ENCODE assay signal across 12 mouse cellular contexts in genomic region chr9:43777362-43778360, GRCm38 (mm10). TPM values are rescaled to one million over a fixed set of nuclear protein-coding genes. Genes with fewer than 3 reads are reported as not detected.
DNase-seq lines count a peak whose midpoint lies in the region.
"Had no signal": no experiment of that assay in that cellular context is flagged by ENCODE, and none has a peak within 500 bp of the region (broad histone marks: within the 10 kb centered on the region; RNA-seq: fewer than 3 reads in every experiment).

No protein-coding gene starts in this region.

- no peaks in the 10 kb centered on the region for H3K9me3 ChIP-seq in heart, embryonic 10.5 days
- H3K9me3 ChIP-seq: forebrain, embryonic 13.5 days; midbrain, embryonic 13.5 days had no signal

- H3K27me3 ChIP-seq in heart, embryonic 10.5 days (ENCODE audit: insufficient read depth, poor library complexity, severe bottlenecking): no peaks in the 10 kb centered on the region
- H3K27me3 ChIP-seq: forebrain, embryonic 13.5 days; midbrain, embryonic 13.5 days had no signal

- DNase-seq in heart, embryonic 10.5 days (ENCODE audit: low spot score): no peak
- no peak for DNase-seq in heart, postnatal 4 days
- DNase-seq in urinary bladder, adult 18-20 months (ENCODE audit: low spot score in 2 of 2): peak; percentile 70 to 73
- no peak for DNase-seq in urinary bladder, postnatal 10 days (ENCODE audit: low spot score)
- peak; percentile 58 for DNase-seq in kidney, postnatal 14 days
- no peak for DNase-seq in right cerebral cortex, postnatal 4 days
- no peak for DNase-seq in yolk sac, embryonic 10.5 days (ENCODE audit: low spot score)
- no peak for DNase-seq in right cerebral cortex, postnatal 36 days (ENCODE audit: low spot score in 2 of 2)
- DNase-seq: adrenal gland, postnatal 10 days; heart, postnatal 14 days had no signal

- H3K4me3 ChIP-seq in heart, embryonic 10.5 days: no peak overlapping the region
- H3K4me3 ChIP-seq: forebrain, embryonic 13.5 days; midbrain, embryonic 13.5 days had no signal

- no peaks in the 10 kb centered on the region for H3K36me3 ChIP-seq in heart, embryonic 10.5 days
- H3K36me3 ChIP-seq: midbrain, embryonic 13.5 days had no signal

- peaks cover 74% of the 10 kb centered on the region for H3K4me1 ChIP-seq in heart, embryonic 10.5 days

- H3K27ac ChIP-seq in heart, embryonic 10.5 days: peak overlapping the region; percentile 66
- H3K27ac ChIP-seq: forebrain, embryonic 13.5 days; midbrain, embryonic 13.5 days had no signal

- WGBS in heart, embryonic 10.5 days: 75% methylated on average over 16 of the region's 16 CpGs

RNA-seq across cellular contexts. Expression of gene Nectin1, which starts 33.9 kb away (rescaled TPM):
- polyA plus RNA-seq in heart, embryonic 10.5 days (2016; fragmentation: Nextera tagmentation; extraction: Ambion mirVana): 1.7 and 3.9 TPM in 2 replicates
- total RNA-seq in heart, postnatal 4 days (2021): 1 to 10 TPM; 8.3 to 8.9 TPM

Comparison
In these comparisons a context has a peak if more than half of its experiments do, and no peak if none do; other contexts are left out.
1. DNase-seq: peak in urinary bladder, adult 18-20 months (2 of 2) and kidney, postnatal 14 days (single experiment); none in heart, embryonic 10.5 days (single experiment), heart, postnatal 4 days (single experiment), urinary bladder, postnatal 10 days (single experiment), right cerebral cortex, postnatal 4 days (single experiment), yolk sac, embryonic 10.5 days (single experiment) and right cerebral cortex, postnatal 36 days (0 of 2).